Mouse (Mus musculus) kidney, postnatal 0 days (tissue): ENCODE results near the gene Bax. TPM values are rescaled to one million over a fixed set of nuclear protein-coding genes. Genes with fewer than 3 reads are reported as not detected.
A peak's percentile ranks its signal among the peaks of the same experiment; 100 is the strongest.

ENCODE experiments used
- ATAC-seq: fragments of 200-750 bp; cut with Nextera tagmentation; replicated peaks from 2 replicates; pipeline ENCODE4 v1.8.0; 2017; ENCODE audit warnings: low read depth, moderate number of reproducible peaks, moderate TSS enrichment, moderate library complexity; ENCODE audit not compliant: low FRiP score
- DNase-seq: peaks from one replicate; pipeline ENCODE4 v3.0.0-alpha.2; 2016; ENCODE audit warnings: low spot score
- H3K27ac ChIP-seq: fragments of 300-500 bp; sonication (generic); 2 replicates; pipeline ENCODE4 v1.5.1; 2014; ENCODE audit warnings: mild to moderate bottlenecking
- H3K27me3 ChIP-seq: fragments of 300-500 bp; sonication (generic); 2 replicates; pipeline ENCODE4 v1.6.1; 2014; ENCODE audit warnings: low read length, mixed read lengths; ENCODE audit not compliant: insufficient read depth
- H3K36me3 ChIP-seq: fragments of 300-500 bp; sonication (generic); 2 replicates; pipeline ENCODE4 v1.6.1; 2014; ENCODE audit warnings: low read length, mixed read lengths; ENCODE audit not compliant: insufficient read depth
- H3K4me1 ChIP-seq: fragments of 300-500 bp; sonication (generic); replicated peaks from 2 replicates; pipeline ENCODE4 v1.6.1; 2014; ENCODE audit warnings: antibody characterized with exemption, low read length, mixed read lengths; ENCODE audit not compliant: insufficient read depth
- H3K4me2 ChIP-seq: fragments of 300-500 bp; sonication (generic); 2 replicates; pipeline ENCODE4 v1.6.1; 2014; ENCODE audit warnings: mild to moderate bottlenecking, low read length, moderate library complexity, mixed read lengths
- H3K4me3 ChIP-seq: fragments of 300-500 bp; sonication (generic); replicated peaks from 2 replicates; pipeline ENCODE4 v1.5.1; 2014; ENCODE audit warnings: low read depth, low read length
- H3K9ac ChIP-seq: fragments of 300-500 bp; sonication (generic); 2 replicates; pipeline ENCODE4 v1.6.1; 2014; ENCODE audit warnings: low read depth, low read length
- H3K9me3 ChIP-seq: fragments of 300-500 bp; sonication (generic); replicated peaks from 2 replicates; pipeline ENCODE4 v1.6.1; 2016; ENCODE audit warnings: low read length, inconsistent platforms, mixed read lengths
- CTCF ChIP-seq: IDR thresholded peaks from 2 replicates; pipeline ENCODE4 v1.5.1; 2016; ENCODE audit warnings: antibody characterized with exemption, low read depth, mild to moderate bottlenecking, moderate library complexity
- WGBS: fragments of 180-500 bp; shearing (Covaris S2); extraction: QIAGEN DNeasy Blood & Tissue Kit; methylation state at CpG from one replicate; pipeline ENCODE4 v1.1.7; 2014; 5-methylcytosine and 5-hydroxymethylcytosine counted together
- polyA plus RNA-seq: library from polyadenylated mRNA; unstranded; fragments of >200 nt; fragmentation: Nextera tagmentation; extraction: Ambion mirVana; gene quantifications from 2 replicates; pipeline ENCODE4 v1.2.1, GENCODE M21; 2015

The Bax gene
- polyA plus RNA-seq, 1 experiment from 2014 or later, result 194 TPM

DNA sequence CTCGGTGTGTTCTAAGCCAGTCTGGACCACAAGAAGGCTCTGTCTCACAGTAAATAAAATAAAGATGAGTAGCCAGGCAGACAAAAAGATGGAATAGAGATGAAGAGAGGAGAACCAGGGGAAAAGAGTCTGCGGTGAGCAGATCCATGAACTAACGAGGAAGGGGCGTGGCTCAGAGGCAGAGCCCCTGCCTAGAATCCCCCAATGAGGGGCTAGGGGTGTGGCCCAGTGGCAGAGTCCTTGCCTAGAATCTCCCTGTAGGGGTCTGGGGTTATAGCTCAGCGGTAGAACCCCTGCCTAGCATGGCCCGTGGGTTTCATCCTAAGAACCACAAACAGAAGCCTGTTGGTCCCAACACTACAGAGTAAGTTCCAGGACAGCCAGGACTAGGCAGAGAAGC lies 29.7 kb downstream of the Bax start:
- Histone ChIP-seq H3K9ac (no peak overlapping the region), H3K9me3 (no peaks in the 10 kb centered on the region), H3K4me2 (no peak overlapping the region; the same call in 1 of the 2 replicates), H3K27ac (0 out of 2 replicates have a peak overlapping the region, but pooled peaks have one; percentile 13), H3K36me3 (0 out of 2 replicates have a peak, but pooled peaks cover 5% of the 10 kb centered on the region), H3K4me3 (no peak overlapping the region), H3K4me1 (peaks cover 30% of the 10 kb centered on the region), H3K27me3 (no peaks in the 10 kb centered on the region)
- no peak for DNase-seq
- no peak for TF ChIP-seq CTCF
- 42% methylated on average over 6 of the region's 6 CpGs for WGBS
- ATAC-seq, result no peak

DNA sequence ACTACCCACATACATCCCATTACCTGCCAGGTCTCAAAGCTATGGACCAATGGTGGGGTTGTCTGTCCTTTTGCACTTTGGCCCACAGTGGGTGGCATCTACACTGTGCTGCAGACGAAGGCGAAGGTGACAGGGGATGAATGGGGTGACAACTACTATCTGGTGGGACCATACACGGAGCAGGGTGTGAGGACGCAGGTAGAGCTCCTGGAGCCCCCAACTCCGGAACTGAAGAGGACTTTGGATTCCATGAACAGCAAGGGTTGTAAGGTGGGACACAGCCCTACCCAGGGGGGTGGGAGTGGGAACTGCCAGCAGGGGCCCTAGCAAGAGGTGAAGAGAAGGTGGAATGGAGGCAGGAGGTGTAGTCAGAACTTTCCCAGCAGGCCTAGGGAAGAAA lies 30.3 kb downstream of the Bax start:
- peaks cover 30% of the 10 kb centered on the region for H3K4me1 ChIP-seq
- H3K36me3 ChIP-seq, result 0 out of 2 replicates have a peak, but pooled peaks cover 1% of the 10 kb centered on the region
- peak overlapping the region; percentile 64; the same call in 1 of the 2 replicates for H3K4me2 ChIP-seq
- WGBS, result 97% methylated on average over 5 of the region's 5 CpGs
- H3K4me3 ChIP-seq, result no peak overlapping the region
- no peaks in the 10 kb centered on the region for H3K9me3 ChIP-seq
- ATAC-seq (no peak), DNase-seq (no peak)
- no peak overlapping the region for H3K9ac ChIP-seq
- no peak for TF ChIP-seq CTCF
- no peaks in the 10 kb centered on the region for H3K27me3 ChIP-seq
- H3K27ac ChIP-seq, result no peak overlapping the region

GRCm38 (mm10) chr7:45435038-45435437 lies 31.7 kb downstream of the Bax start:
- H3K27ac ChIP-seq, result peak overlapping the region; percentile 62
- no peaks in the 10 kb centered on the region for H3K9me3 ChIP-seq
- DNase-seq, result no peak
- peak overlapping the region; percentile 46 for H3K4me3 ChIP-seq
- no peak for TF ChIP-seq CTCF
- H3K27me3 ChIP-seq, result no peaks in the 10 kb centered on the region
- WGBS, result 1% methylated on average over 16 of the region's 16 CpGs
- no peak for ATAC-seq
- peak overlapping the region; percentile 64 for H3K4me2 ChIP-seq
- 0 out of 2 replicates have a peak, but pooled peaks cover 6% of the 10 kb centered on the region for H3K36me3 ChIP-seq
- peak overlapping the region; percentile 70 for H3K9ac ChIP-seq
- H3K4me1 ChIP-seq, result peaks cover 30% of the 10 kb centered on the region

- peak; percentile 100 for DNase-seq
Measured at GRCm38 (mm10) chr7:45434203-45435015, 32.3 kb downstream of the Bax start, which contains the start of gene Gys1. Gene Gys1, plus strand, starts transcription at chr7:45434844.

GRCm38 (mm10) chr7:45433835-45434202 lies 32.9 kb downstream of the Bax start:
- no peak for TF ChIP-seq CTCF
- H3K36me3 ChIP-seq, result 0 out of 2 replicates have a peak, but pooled peaks cover 6% of the 10 kb centered on the region
- 1% methylated on average over 7 of the region's 7 CpGs for whole genome bisulfite sequencing
- H3K4me2 ChIP-seq, result peak overlapping the region; percentile 99
- H3K4me3 ChIP-seq, result peak overlapping the region; percentile 69
- H3K27me3 ChIP-seq, result no peaks in the 10 kb centered on the region
- H3K4me1 ChIP-seq, result peaks cover 30% of the 10 kb centered on the region
- DNase-seq (no peak), ATAC-seq (no peak)
- H3K27ac ChIP-seq, result peak overlapping the region; percentile 88
- no peaks in the 10 kb centered on the region for H3K9me3 ChIP-seq
- H3K9ac ChIP-seq, result peak overlapping the region; percentile 80

More at GRCm38 (mm10) chr7:45434203-45435015, 32.3 kb downstream of the Bax start, which contains the start of gene Gys1:
- peak within 1 kb of the TSS; percentile 88 for H3K27ac ChIP-seq
- ATAC-seq, result peak; percentile 95
- no peaks in the 10 kb centered on the region for H3K9me3 ChIP-seq
- H3K4me1 ChIP-seq, result peaks cover 30% of the 10 kb centered on the region
- no peaks in the 10 kb centered on the region for H3K27me3 ChIP-seq
- peak; percentile 95 for TF ChIP-seq CTCF
- H3K4me2 ChIP-seq, result peak within 1 kb of the TSS; percentile 99
- under 1% methylated on average over 45 of the region's 45 CpGs for WGBS
- peak within 1 kb of the TSS; percentile 80 for H3K9ac ChIP-seq
- H3K4me3 ChIP-seq, result peak within 1 kb of the TSS; percentile 69
- H3K36me3 ChIP-seq, result 0 out of 2 replicates have a peak, but pooled peaks cover 6% of the 10 kb centered on the region

DNA sequence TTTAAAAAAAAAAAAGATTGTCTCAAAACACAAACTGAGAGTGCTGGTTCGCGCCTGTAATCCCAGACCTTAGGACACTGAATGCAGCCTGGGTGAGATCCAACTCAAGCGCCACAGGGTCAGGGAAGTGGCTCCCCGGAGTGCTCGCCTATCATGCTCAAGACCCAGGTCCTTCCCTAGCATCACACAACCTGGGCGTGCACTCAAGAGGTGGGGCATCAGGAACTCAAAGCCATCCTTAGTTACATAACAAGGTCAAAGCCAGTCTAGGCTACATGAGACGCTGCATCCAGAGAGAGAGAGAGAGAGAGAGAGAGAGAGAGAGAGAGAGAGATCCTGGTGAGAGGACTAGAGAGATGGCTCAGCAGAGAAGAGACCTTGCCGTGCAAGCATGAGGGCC lies 40.1 kb downstream of the Bax start:
- no peak overlapping the region for H3K4me3 ChIP-seq
- H3K4me1 ChIP-seq, result no peaks in the 10 kb centered on the region
- ATAC-seq, result no peak
- no peak overlapping the region for H3K4me2 ChIP-seq
- 88% methylated on average over 8 of the region's 8 CpGs for WGBS
- no peak overlapping the region for H3K9ac ChIP-seq
- H3K27me3 ChIP-seq, result no peaks in the 10 kb centered on the region
- no peak for TF ChIP-seq CTCF
- no peak overlapping the region for H3K27ac ChIP-seq
- no peaks in the 10 kb centered on the region for H3K9me3 ChIP-seq
- no peak for DNase-seq
- peaks cover 65% of the 10 kb centered on the region for H3K36me3 ChIP-seq
